Mouse (Mus musculus) bone marrow, adult 2 months (tissue): ENCODE data around the gene Ptprt. TPM values are rescaled to one million over a fixed set of nuclear protein-coding genes. Genes with fewer than 3 reads are reported as not detected.

Source experiments
- H3K27ac ChIP-seq: fragments of 200-500 bp; 2 replicates; pipeline ENCODE4 v1.5.1; 2012; ENCODE audit warnings: low read depth, mild to moderate bottlenecking, control low read depth, inconsistent platforms, low read length; ENCODE audit not compliant: control insufficient read depth, poor library complexity, insufficient read depth
- H3K4me1 ChIP-seq: fragments of 200-500 bp; 2 replicates; pipeline ENCODE4 v1.6.1; 2011; ENCODE audit warnings: low read length; ENCODE audit not compliant: control insufficient read depth, insufficient read depth
- H3K4me3 ChIP-seq: fragments of 200-500 bp; replicated peaks from 2 replicates; pipeline ENCODE3; 2011; ENCODE audit warnings: mild to moderate bottlenecking, low read depth, low read length, control low read depth; ENCODE audit not compliant: control insufficient read depth
- CTCF ChIP-seq: fragments of 200-500 bp; IDR thresholded peaks from 2 replicates; pipeline ENCODE4 v1.5.1; 2011; ENCODE audit warnings: low read length, control low read depth; ENCODE audit not compliant: control insufficient read depth, insufficient read depth
- POLR2A ChIP-seq: fragments of 200-500 bp; IDR thresholded peaks from 2 replicates; pipeline ENCODE4 v1.6.1; 2011; ENCODE audit warnings: low read depth, mild to moderate bottlenecking, control low read depth, low read length, borderline replicate concordance; ENCODE audit not compliant: control insufficient read depth
- WGBS: fragments of 180-500 bp; shearing (Covaris S2); methylation state at CpG from one replicate; pipeline ENCODE4 v1.1.7; 2018; 5-methylcytosine and 5-hydroxymethylcytosine counted together
- polyA plus RNA-seq: library from polyadenylated mRNA; stranded (reverse); fragments of >200 nt; gene quantifications from 2 replicates; pipeline ENCODE4 v1.2.4, GENCODE M21; 2011; ENCODE audit warnings: low replicate concordance; ENCODE audit not compliant: missing spikeins, insufficient read depth, insufficient read length

Ptprt gene
- polyA plus RNA-seq, 1 experiment, result not detected

- WGBS, result 74% methylated on average over 5 of the region's 5 CpGs
- Histone ChIP-seq H3K27ac (no peak overlapping the region), H3K4me3 (no peak overlapping the region), H3K4me1 (no peaks in the 10 kb centered on the region)
- TF ChIP-seq POLR2A, result no peak
- no peak for TF ChIP-seq CTCF
Measured at GRCm38 (mm10) chr2:162634901-162635300, 26.0 kb downstream of the Ptprt start.

DNA sequence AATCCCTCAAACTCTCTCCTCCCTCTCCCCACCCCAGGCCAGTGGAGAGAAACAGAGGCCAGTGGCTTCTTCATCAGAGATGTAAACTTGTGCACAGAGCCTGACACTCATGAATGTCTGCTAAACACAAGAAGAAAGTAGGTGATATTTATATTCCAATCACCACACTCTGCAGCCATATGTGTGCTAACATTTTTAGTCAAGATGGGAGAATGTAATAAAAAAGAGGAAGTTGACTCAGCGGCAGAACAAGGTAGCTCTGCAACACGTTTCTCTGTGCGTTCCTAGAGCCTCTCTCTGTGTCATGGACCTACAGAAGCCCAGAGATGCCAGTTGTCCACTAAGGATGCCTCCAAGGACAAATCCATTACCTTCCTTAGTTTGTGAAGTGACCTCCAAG, 34.9 kb downstream of the Ptprt start:
- 12% methylated on average over 3 of the region's 3 CpGs for WGBS
- TF ChIP-seq CTCF (no peak), POLR2A (no peak)
- no peak overlapping the region for H3K4me3 ChIP-seq
- no peak overlapping the region for H3K27ac ChIP-seq
- no peaks in the 10 kb centered on the region for H3K4me1 ChIP-seq

GRCm38 (mm10) chr2:162624707-162625106, 36.2 kb downstream of the Ptprt start:
- TF ChIP-seq CTCF (no peak), POLR2A (no peak)
- Histone ChIP-seq H3K4me1 (no peaks in the 10 kb centered on the region), H3K27ac (no peak overlapping the region), H3K4me3 (no peak overlapping the region)
- 76% methylated on average over 3 of the region's 3 CpGs for WGBS

DNA sequence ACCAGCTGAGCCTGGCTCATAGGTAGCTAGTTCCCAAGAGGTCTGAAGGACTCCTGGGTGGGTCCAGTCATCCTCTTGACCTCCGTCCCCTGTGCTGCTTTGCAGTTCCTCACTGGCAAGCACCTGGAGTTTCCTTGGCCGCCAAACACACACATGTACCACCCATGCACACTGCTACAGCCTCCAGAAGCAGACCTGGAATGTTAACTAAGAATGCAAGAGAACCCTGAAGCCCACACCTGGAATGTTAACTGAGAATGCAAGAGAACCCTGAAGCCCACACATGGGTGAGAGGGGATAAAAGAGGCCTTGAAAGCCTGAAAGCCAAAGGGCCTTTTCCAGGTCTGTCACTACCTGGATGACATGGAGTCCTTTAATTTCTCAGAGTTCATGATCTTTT, 46.7 kb downstream of the Ptprt start:
- H3K4me3 ChIP-seq, result no peak overlapping the region
- WGBS, result 59% methylated on average over 2 of the region's 2 CpGs
- H3K4me1 ChIP-seq, result no peaks in the 10 kb centered on the region
- no peak overlapping the region for H3K27ac ChIP-seq
- no peak for TF ChIP-seq POLR2A
- no peak for TF ChIP-seq CTCF

GRCm38 (mm10) chr2:162613480-162613879, 47.5 kb downstream of the Ptprt start:
- WGBS, result 67% methylated on average over 4 of the region's 4 CpGs
- Histone ChIP-seq H3K4me3 (no peak overlapping the region), H3K4me1 (no peaks in the 10 kb centered on the region), H3K27ac (no peak overlapping the region)
- TF ChIP-seq CTCF, result no peak
- no peak for TF ChIP-seq POLR2A

DNA sequence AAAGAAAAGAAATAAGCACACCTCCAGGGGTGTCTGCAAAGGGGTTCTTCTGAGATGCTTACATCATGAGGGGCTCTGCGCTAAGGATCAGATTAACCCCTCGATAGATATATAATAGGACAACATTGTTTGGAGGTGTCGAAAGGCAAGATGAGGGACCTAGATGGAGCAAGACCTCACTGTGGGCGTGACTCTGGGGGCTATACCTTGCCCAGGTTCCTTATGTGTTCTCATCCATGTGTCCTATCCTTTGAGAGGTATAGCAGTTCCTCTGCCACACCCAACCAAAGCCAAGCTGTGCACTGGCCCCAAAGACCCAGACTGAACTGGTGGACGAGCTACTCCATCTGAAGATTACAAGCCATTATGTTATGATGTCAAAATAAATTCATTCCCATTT, 58.2 kb downstream of the Ptprt start:
- 80% methylated on average over 5 of the region's 5 CpGs for WGBS
- no peak for TF ChIP-seq CTCF
- no peak for TF ChIP-seq POLR2A
- Histone ChIP-seq H3K4me1 (no peaks in the 10 kb centered on the region), H3K4me3 (no peak overlapping the region), H3K27ac (no peak overlapping the region)

- Histone ChIP-seq H3K27ac (no peak overlapping the region), H3K4me3 (no peak overlapping the region), H3K4me1 (no peaks in the 10 kb centered on the region)
- 68% methylated on average over 3 of the region's 3 CpGs for WGBS
- no peak for TF ChIP-seq CTCF
- no peak for TF ChIP-seq POLR2A
Measured at GRCm38 (mm10) chr2:162591388-162591787, 69.6 kb downstream of the Ptprt start.

- H3K4me3 ChIP-seq, result no peak overlapping the region
- H3K4me1 ChIP-seq, result no peaks in the 10 kb centered on the region
- 70% methylated on average over 4 of the region's 4 CpGs for WGBS
- H3K27ac ChIP-seq, result no peak overlapping the region
- TF ChIP-seq POLR2A (no peak), CTCF (no peak)
Measured at GRCm38 (mm10) chr2:162581651-162582050, 79.3 kb downstream of the Ptprt start.

- WGBS, result 89% methylated on average over 7 of the region's 7 CpGs
- Histone ChIP-seq H3K4me3 (no peak overlapping the region), H3K27ac (no peak overlapping the region), H3K4me1 (no peaks in the 10 kb centered on the region)
- TF ChIP-seq POLR2A (no peak), CTCF (no peak)
Measured at GRCm38 (mm10) chr2:162577819-162578218, 83.1 kb downstream of the Ptprt start.
